Mouse (Mus musculus): ENCODE measurements around the gene Bak1. TPM values are rescaled to one million over a fixed set of nuclear protein-coding genes. Genes with fewer than 3 reads are reported as not detected.
"Not testable (repeated sequence)": the region's sequence is repeated elsewhere in the genome, so short reads cannot be mapped to it uniquely, and the experiment has no call there.

Bak1 gene
- polyA plus RNA-seq, 1 experiment from 2014 or later: 4.6 TPM

GRCm38 (mm10) chr17:26999996-27000395 is 28.8 kb downstream of the Bak1 start:
- no peak overlapping the region for H3K9ac ChIP-seq
- H3K36me3 ChIP-seq: no peaks in the 10 kb centered on the region
- H3K4me2 ChIP-seq: no peak overlapping the region
- no peaks in the 10 kb centered on the region for H3K9me3 ChIP-seq
- no peak for ATAC-seq (ENCODE audit: insufficient number of reproducible peaks, insufficient read depth, low FRiP score, low TSS enrichment, low read depth)
- no peaks in the 10 kb centered on the region for H3K27me3 ChIP-seq
- WGBS: 73% methylated on average over 12 of the region's 12 CpGs
- no peak overlapping the region for H3K27ac ChIP-seq
- H3K4me3 ChIP-seq: no peak overlapping the region
- H3K4me1 ChIP-seq: 0 out of 2 replicates have a peak, but pooled peaks cover 4% of the 10 kb centered on the region

- Histone ChIP-seq H3K4me3 (no peak overlapping the region), H3K4me2 (no peak overlapping the region), H3K27ac (no peak overlapping the region), H3K36me3 (no peaks in the 10 kb centered on the region), H3K27me3 (no peaks in the 10 kb centered on the region), H3K9me3 (no peaks in the 10 kb centered on the region), H3K4me1 (0 out of 2 replicates have a peak, but pooled peaks cover 4% of the 10 kb centered on the region), H3K9ac (no peak overlapping the region)
- ATAC-seq (ENCODE audit: insufficient number of reproducible peaks, insufficient read depth, low FRiP score, low TSS enrichment, low read depth): no peak
- WGBS: 89% methylated on average over 15 of the region's 15 CpGs
Observed at GRCm38 (mm10) chr17:26998283-26998682, 30.5 kb downstream of the Bak1 start.

- WGBS: 77% methylated on average over 4 of the region's 4 CpGs
- Histone ChIP-seq H3K4me1 (0 out of 2 replicates have a peak, but pooled peaks cover 4% of the 10 kb centered on the region), H3K36me3 (no peaks in the 10 kb centered on the region), H3K4me2 (no peak overlapping the region), H3K4me3 (no peak overlapping the region), H3K9ac (no peak overlapping the region), H3K27me3 (no peaks in the 10 kb centered on the region), H3K9me3 (no peaks in the 10 kb centered on the region), H3K27ac (no peak overlapping the region)
- ATAC-seq (ENCODE audit: insufficient number of reproducible peaks, insufficient read depth, low FRiP score, low TSS enrichment, low read depth): no peak
Observed at GRCm38 (mm10) chr17:26997661-26998060, 31.1 kb downstream of the Bak1 start.

GRCm38 (mm10) chr17:26995562-26995961 is 33.2 kb downstream of the Bak1 start:
- H3K27me3 ChIP-seq: no peaks in the 10 kb centered on the region
- no peaks in the 10 kb centered on the region for H3K9me3 ChIP-seq
- H3K4me1 ChIP-seq: 0 out of 2 replicates have a peak, but pooled peaks cover 4% of the 10 kb centered on the region
- no peak overlapping the region for H3K4me3 ChIP-seq
- H3K27ac ChIP-seq: no peak overlapping the region
- no peak overlapping the region for H3K9ac ChIP-seq
- no peak; the same call in 1 of the 2 replicates for ATAC-seq (ENCODE audit: insufficient number of reproducible peaks, insufficient read depth, low FRiP score, low TSS enrichment, low read depth)
- no peaks in the 10 kb centered on the region for H3K36me3 ChIP-seq
- no peak overlapping the region for H3K4me2 ChIP-seq
- 59% methylated on average over 8 of the region's 8 CpGs for WGBS

- H3K4me3 ChIP-seq: no peak overlapping the region
- H3K27me3 ChIP-seq: no peaks in the 10 kb centered on the region
- 75% methylated on average over 6 of the region's 6 CpGs for WGBS
- no peaks in the 10 kb centered on the region for H3K9me3 ChIP-seq
- no peak overlapping the region for H3K4me2 ChIP-seq
- H3K27ac ChIP-seq: peak overlapping the region; percentile 48; the same call in 1 of the 2 replicates
- H3K36me3 ChIP-seq: no peaks in the 10 kb centered on the region
- no peak for ATAC-seq (ENCODE audit: insufficient number of reproducible peaks, insufficient read depth, low FRiP score, low TSS enrichment, low read depth)
- no peaks in the 10 kb centered on the region for H3K4me1 ChIP-seq
- no peak overlapping the region for H3K9ac ChIP-seq
Observed at GRCm38 (mm10) chr17:26995006-26995405, 33.8 kb downstream of the Bak1 start.

GRCm38 (mm10) chr17:26994410-26994809 is 34.4 kb downstream of the Bak1 start:
- WGBS: 83% methylated on average over 14 of the region's 14 CpGs
- H3K27ac ChIP-seq: 0 out of 2 replicates have a peak overlapping the region, but pooled peaks have one; percentile 4
- no peaks in the 10 kb centered on the region for H3K9me3 ChIP-seq
- no peak overlapping the region for H3K4me3 ChIP-seq
- no peak for ATAC-seq (ENCODE audit: insufficient number of reproducible peaks, insufficient read depth, low FRiP score, low TSS enrichment, low read depth)
- H3K9ac ChIP-seq: no peak overlapping the region
- no peaks in the 10 kb centered on the region for H3K4me1 ChIP-seq
- H3K27me3 ChIP-seq: no peaks in the 10 kb centered on the region
- H3K4me2 ChIP-seq: no peak overlapping the region
- H3K36me3 ChIP-seq: no peaks in the 10 kb centered on the region

GRCm38 (mm10) chr17:26990521-26990920 is 38.3 kb downstream of the Bak1 start:
- Histone ChIP-seq H3K4me3 (no peak overlapping the region), H3K4me1 (no peaks in the 10 kb centered on the region), H3K9ac (no peak overlapping the region), H3K27me3 (no peaks in the 10 kb centered on the region), H3K4me2 (no peak overlapping the region), H3K27ac (no peak overlapping the region), H3K9me3 (no peaks in the 10 kb centered on the region), H3K36me3 (no peaks in the 10 kb centered on the region)
- no peak for ATAC-seq (ENCODE audit: insufficient number of reproducible peaks, insufficient read depth, low FRiP score, low TSS enrichment, low read depth)

GRCm38 (mm10) chr17:26985503-26986179 is 43.2 kb downstream of the Bak1 start:
- Histone ChIP-seq H3K27ac (no peak overlapping the region), H3K9ac (no peak overlapping the region), H3K4me2 (no peak overlapping the region), H3K9me3 (no peaks in the 10 kb centered on the region), H3K27me3 (no peaks in the 10 kb centered on the region), H3K4me1 (no peaks in the 10 kb centered on the region), H3K36me3 (peaks cover 3% of the 10 kb centered on the region; the same call in 1 of the 2 replicates), H3K4me3 (no peak overlapping the region)
- no peak for ATAC-seq (ENCODE audit: insufficient number of reproducible peaks, insufficient read depth, low FRiP score, low TSS enrichment, low read depth)
- WGBS: 85% methylated on average over 10 of the region's 10 CpGs

GRCm38 (mm10) chr17:26983382-26983781 is 45.4 kb downstream of the Bak1 start:
- WGBS: 93% methylated on average over 4 of the region's 4 CpGs
- no peaks in the 10 kb centered on the region for H3K27me3 ChIP-seq

GRCm38 (mm10) chr17:26981050-26981449 is 47.8 kb downstream of the Bak1 start:
- Histone ChIP-seq H3K4me1 (peaks cover 8% of the 10 kb centered on the region), H3K27ac (no peak overlapping the region), H3K36me3 (peaks cover 44% of the 10 kb centered on the region), H3K4me3 (no peak overlapping the region), H3K27me3 (no peaks in the 10 kb centered on the region), H3K9ac (no peak overlapping the region), H3K9me3 (no peaks in the 10 kb centered on the region), H3K4me2 (no peak overlapping the region)
- no peak for ATAC-seq (ENCODE audit: insufficient number of reproducible peaks, insufficient read depth, low FRiP score, low TSS enrichment, low read depth)
- 75% methylated on average over 2 of the region's 2 CpGs for WGBS

More at GRCm38 (mm10) chr17:26983382-26983781, 45.4 kb downstream of the Bak1 start:
- no peak for ATAC-seq (ENCODE audit: insufficient number of reproducible peaks, insufficient read depth, low FRiP score, low TSS enrichment, low read depth)
- peaks cover 21% of the 10 kb centered on the region for H3K36me3 ChIP-seq
- H3K4me1 ChIP-seq: no peaks in the 10 kb centered on the region
- H3K27ac ChIP-seq: no peak overlapping the region
- H3K4me2 ChIP-seq: no peak overlapping the region
- H3K4me3 ChIP-seq: no peak overlapping the region
- no peaks in the 10 kb centered on the region for H3K9me3 ChIP-seq
- no peak overlapping the region for H3K9ac ChIP-seq

GRCm38 (mm10) chr17:26979426-26979825 is 49.4 kb downstream of the Bak1 start:
- Histone ChIP-seq H3K9ac (no peak overlapping the region), H3K27ac (no peak overlapping the region), H3K4me3 (no peak overlapping the region), H3K36me3 (peaks cover 60% of the 10 kb centered on the region), H3K27me3 (no peaks in the 10 kb centered on the region), H3K4me2 (no peak overlapping the region), H3K4me1 (peaks cover 20% of the 10 kb centered on the region), H3K9me3 (no peaks in the 10 kb centered on the region)
- ATAC-seq (ENCODE audit: insufficient number of reproducible peaks, insufficient read depth, low FRiP score, low TSS enrichment, low read depth): no peak
- WGBS: 80% methylated on average over 2 of the region's 2 CpGs

- Histone ChIP-seq H3K36me3 (peaks cover 64% of the 10 kb centered on the region), H3K4me1 (peaks cover 32% of the 10 kb centered on the region)
- not testable (repeated sequence) for H3K4me3 ChIP-seq; H3K9ac ChIP-seq; H3K27me3 ChIP-seq; H3K9me3 ChIP-seq; H3K27ac ChIP-seq; ATAC-seq (ENCODE audit: insufficient number of reproducible peaks, insufficient read depth, low FRiP score, low TSS enrichment, low read depth); H3K4me2 ChIP-seq
- 93% methylated on average over 6 of the region's 6 CpGs for WGBS
Observed at GRCm38 (mm10) chr17:26977354-26977753, 51.5 kb downstream of the Bak1 start.

All from embryonic facial prominence, embryonic 13.5 days (tissue).